Mouse (Mus musculus) retina, embryonic 14.5 days (tissue): ENCODE measurements around the gene Strc.
A peak's percentile ranks its signal among the peaks of the same experiment; 100 is the strongest.

Experiments
- DNase-seq: peaks from one replicate; pipeline ENCODE4 v3.0.0-alpha.2; 2015; ENCODE audit warnings: low spot score

Gene Strc

GRCm38 (mm10) chr2:121354820-121355592 lies 32.0 kb downstream of the Strc start, which contains the start of gene Ppip5k1:
Ppip5k1 (minus strand) TSS chr2:121355396.
- DNase-seq, result peak; percentile 98

- no peak for DNase-seq
Measured at GRCm38 (mm10) chr2:121354378-121354777, 32.6 kb downstream of the Strc start.

- no peak for DNase-seq
Measured at GRCm38 (mm10) chr2:121353156-121353555, 33.8 kb downstream of the Strc start.

GRCm38 (mm10) chr2:121339057-121339456 lies 47.9 kb downstream of the Strc start:
- peak; percentile 27 for DNase-seq

GRCm38 (mm10) chr2:121329492-121329891 lies 57.5 kb downstream of the Strc start:
- DNase-seq, result no peak

- no peak for DNase-seq
Measured at GRCm38 (mm10) chr2:121323693-121324470, 63.1 kb downstream of the Strc start.

- DNase-seq, result no peak
Measured at GRCm38 (mm10) chr2:121323041-121323440, 63.9 kb downstream of the Strc start.

- no peak for DNase-seq
Measured at GRCm38 (mm10) chr2:121316278-121316677, 70.7 kb downstream of the Strc start.
